Mouse (Mus musculus): ENCODE data around the gene Nisch.

Gene Nisch

DNA sequence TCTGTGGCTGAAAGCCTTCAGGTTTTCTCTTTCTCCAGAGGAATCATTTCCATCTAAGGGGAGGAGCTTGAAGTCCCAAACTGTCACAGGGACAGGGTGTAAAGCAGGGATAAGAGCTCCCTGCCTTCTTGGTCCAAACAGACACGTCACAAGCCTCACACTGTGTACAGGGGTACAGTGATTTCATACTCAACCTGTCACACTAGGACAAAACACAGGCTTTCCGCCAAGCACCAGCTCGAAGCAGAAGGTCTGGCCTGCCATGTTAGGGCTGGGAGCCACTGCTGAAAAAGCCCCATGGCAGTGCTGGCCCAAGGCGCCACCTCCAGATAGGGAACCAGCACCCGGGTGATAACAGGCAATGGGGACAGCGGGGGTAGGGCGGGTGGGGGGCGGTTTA lies 52.7 kb downstream of the Nisch start:
- no peak for DNase-seq (ENCODE audit: low read depth, low spot score)

DNA sequence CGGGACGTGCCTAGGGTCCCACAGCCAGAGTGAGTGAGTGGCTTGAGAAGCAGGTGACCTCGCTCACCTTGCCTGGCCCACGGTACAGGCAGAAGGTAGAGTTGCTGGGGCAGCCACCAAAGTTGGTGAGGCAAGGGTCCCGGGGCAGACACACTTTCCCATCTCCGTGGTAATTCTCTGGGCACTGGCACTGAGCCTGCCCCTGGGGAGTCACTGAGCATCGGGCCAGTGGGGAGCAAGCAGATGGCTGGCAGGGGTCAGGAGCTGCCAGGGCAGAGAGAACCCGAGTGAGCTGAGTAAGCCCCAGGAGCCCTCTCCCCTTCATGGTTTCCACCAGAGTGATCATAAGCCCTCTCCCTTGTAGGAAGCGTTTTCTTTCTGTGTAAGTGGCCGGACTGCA lies 55.1 kb downstream of the Nisch start:
- DNase-seq (ENCODE audit: low read depth, low spot score), result no peak

DNA sequence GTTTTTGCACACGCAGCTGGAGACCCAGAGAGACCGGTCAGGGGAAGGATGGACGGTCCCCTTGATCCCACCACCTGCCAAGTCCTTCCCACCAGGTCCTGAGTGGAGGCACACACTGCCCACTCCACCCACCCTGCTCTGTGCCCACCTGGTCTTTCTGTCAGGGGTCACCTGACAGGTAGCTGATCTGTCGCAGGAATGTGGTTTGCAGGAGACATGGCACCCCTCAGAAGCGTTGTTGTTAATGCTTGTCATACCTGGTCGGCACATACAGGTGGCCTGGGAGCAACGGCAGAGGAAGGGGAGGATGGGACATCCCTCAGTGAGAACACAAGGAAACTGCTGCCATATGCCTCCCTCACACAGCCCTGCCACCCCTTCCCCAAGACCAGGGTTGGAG lies 55.6 kb downstream of the Nisch start:
- no peak for DNase-seq (ENCODE audit: low read depth, low spot score)

DNA sequence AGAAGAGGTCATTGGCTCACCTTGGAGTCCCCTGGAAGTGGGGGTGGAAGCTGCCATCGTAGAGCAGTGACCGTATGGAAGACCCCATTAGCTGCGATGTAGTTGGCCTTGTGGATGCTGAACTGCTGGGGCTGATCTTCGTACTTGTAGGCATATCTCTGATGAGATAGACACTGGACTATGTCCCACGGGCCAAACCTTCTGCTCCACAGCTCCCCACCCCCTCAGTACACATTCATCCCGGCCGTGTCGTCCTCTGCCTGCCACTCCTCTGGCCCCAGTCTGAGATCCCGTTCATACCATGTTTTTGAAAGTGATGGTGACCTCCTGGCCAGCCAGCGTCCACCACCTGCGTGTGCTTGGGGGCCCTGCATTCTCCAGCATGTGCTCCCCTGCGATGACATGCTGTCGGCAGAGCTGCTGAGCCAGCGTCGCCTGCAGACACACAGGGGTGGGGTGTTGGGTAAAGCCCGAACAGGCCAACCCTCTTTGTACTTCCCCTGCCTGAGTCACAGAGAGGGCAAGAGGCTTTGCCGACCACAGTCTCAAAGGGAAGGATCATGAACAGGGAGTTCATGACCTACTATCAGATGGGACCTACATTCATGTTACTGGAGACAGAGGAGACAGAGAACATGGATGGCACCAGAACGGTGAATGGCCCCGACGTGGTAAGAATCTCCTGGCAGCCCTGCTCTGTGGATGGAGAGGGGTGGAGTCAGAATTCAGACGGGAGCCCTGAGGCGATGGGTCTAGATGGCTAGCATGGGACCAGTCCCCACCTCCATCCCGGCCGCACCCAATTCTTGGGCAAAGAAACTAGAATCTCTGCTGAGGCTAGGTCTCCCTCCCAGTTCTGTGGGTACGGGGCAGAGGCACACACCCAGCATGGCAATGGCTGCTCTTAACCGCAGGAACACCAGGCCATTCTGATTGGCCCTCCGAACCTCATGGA lies 56.3 kb downstream of the Nisch start:
- no peak for DNase-seq (ENCODE audit: low read depth, low spot score)

DNA sequence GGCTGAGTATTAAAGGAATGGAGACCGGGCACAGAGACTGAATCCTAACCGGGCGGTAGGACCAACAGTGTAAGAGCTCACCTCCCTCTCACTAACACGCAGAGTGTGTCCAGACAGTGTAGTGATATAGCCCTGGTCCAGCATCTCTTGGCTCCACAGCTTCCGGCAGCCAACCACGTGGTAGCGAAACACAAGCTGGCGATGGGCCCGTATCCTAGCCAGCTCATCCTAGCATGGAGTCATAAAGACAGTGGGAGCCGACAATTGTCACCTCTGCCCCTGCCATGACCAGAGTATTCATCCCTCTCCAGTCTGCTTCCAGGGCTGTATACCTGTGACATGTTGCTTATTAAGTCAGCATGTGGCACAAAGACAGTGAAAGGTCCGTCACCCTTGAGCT lies 71.1 kb downstream of the Nisch start:
- DNase-seq (ENCODE audit: low read depth, low spot score), result no peak

DNA sequence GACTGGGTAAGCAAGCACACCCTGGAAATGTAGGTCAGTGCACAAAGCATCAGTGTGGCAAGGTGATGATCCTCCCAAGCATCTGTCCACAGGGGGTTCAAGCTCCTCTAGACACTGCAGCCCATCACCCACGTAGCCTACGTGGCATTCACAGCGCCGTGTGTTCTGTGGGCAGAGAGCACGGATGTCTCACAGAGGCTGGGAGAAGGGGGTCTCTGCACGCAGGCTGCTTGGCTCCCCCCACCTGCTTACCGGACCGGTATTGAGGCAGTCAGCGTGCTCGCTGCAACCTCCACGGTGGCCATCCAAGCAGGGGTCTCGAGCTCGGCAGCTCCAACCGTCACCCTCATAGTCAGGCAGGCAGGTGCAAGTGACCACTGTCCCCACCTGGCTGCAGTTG lies 75.7 kb downstream of the Nisch start:
- no peak for DNase-seq (ENCODE audit: low read depth, low spot score)

DNA sequence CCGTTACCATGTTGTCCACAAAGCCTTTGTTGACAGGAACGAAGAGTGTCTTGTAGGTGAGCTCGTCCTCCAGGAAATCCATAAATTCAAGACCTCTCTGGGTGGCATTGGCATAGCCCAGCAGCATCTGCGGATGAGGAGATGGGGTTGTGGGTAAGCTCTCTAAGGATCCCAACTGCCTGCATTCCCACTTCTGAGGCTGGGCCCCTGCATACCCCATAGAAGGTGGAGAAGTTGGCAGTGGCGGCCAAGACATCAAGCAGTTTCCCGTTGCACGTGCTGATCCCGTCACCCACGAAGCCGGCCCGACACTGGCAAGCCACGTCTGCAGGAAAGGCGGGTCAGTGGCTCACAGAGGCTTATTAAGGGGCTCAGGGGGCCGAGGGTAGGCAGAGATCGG lies 76.6 kb downstream of the Nisch start:
- DNase-seq (ENCODE audit: low read depth, low spot score), result no peak

DNA sequence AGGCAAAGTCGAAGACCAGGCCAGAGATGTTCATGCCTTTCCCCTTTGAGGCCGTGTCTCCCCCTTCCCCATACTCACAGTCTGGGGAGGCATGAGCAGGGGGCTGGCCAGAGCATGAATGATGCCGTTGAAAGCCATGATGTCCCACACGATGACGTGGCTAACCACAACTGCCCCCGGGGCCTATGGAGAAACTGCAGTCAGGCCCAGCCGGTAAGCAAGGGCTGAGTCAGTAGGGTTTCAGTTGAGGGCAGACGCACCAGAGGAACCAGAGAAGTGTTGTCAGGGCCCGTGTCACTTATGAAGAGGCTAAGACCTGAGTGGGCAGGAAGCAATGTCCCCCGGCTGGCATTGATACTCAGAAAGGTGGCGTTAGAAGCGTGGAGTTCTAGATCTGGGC lies 77.1 kb downstream of the Nisch start:
- no peak for DNase-seq (ENCODE audit: low read depth, low spot score)

DNA sequence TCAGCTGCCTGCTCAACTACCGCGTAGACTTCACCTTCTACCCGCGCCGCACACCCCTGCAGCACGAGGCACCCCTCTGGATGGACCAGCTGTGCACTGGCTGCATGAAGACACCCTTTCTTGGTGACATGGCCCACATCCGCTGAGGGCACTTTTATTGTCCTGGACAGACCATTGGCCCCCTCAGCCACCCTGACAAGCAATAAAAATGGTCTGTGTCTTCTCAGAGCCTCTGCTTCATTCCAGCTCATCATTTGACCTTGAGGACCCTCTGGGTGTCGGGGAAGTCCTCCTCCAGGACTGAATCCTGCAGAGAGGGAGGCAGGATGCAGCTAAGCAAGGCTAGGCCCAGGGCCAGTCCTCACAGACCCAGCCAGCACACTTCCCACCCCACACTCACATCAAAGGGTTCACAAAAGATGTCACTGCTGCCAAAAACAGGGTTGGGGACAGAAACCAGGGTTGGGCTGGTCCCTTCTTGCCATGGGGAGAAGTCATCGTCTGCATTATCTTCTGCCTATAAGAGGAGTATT lies 77.8 kb downstream of the Nisch start:
- no peak for DNase-seq (ENCODE audit: low read depth, low spot score)

DNA sequence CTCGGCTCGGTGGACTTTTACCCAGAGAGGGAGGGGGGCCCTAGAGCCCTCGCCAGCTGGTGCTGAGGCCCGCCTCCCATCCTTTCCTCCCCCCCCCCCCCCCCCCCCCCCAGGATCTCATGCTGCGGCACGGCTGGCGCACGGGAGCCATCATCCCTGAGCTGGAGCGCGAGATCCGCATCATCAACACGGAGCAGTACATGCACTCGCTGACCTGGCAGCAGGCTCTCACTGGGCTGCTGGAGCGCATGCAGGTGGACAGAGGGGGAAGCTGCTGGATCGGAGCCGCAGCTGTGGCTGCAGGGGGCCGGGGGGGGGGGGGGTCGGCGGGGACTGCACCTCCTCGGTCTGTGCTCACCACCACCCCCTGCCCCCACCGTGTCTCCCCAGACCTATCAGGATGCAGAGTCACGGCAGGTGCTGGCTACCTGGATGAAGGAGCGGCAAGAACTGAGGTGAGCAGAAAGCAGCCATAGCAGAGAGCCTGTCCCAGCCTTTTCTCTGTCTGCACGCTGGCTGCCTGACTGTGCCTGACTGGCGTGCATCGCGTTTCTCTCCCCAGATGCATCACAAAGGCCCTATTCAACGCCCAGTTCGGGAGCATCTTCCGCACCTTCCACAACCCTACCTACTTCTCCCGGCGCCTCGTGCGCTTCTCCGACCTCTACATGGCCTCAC lies 78.4 kb downstream of the Nisch start:
- no peak for DNase-seq (ENCODE audit: low read depth, low spot score)

DNA sequence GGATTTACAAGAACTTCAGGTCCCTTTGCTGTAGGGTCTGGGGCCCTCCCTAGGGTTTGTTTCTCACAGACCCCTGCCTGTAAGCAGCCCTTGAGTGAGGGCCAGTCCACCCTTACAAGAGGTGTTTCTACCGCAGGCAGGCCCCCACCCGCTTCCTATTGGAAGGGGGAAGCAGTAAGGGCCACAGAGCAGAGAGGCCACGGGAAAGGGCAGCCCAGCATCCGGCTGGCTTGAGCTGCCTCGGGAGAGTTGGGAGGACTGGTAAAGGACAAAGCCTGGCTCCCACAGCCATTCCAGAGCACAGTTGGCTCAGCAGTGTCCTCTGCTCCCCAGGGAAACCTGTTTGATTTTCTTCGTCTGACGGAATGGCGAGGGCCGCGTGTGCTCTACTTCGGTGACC lies 79.0 kb downstream of the Nisch start:
- no peak for DNase-seq (ENCODE audit: low read depth, low spot score)

DNA sequence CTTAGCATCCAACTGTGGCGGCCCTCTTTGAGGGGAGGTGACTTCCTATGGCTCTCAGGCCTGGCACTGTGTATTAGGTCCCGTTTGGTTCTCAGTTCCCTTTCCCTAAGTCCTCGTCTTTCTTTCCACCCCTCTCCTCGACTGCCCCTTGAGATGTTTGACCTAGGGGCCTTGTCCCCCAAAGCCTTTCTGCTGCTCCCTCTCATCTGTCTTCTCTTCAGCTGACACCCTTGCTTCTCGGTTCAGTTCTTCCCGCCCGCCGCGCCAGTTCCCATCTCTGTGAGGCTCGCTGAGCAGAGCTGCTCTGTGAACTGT lies 79.5 kb downstream of the Nisch start:
- no peak for DNase-seq (ENCODE audit: low read depth, low spot score)

DNA sequence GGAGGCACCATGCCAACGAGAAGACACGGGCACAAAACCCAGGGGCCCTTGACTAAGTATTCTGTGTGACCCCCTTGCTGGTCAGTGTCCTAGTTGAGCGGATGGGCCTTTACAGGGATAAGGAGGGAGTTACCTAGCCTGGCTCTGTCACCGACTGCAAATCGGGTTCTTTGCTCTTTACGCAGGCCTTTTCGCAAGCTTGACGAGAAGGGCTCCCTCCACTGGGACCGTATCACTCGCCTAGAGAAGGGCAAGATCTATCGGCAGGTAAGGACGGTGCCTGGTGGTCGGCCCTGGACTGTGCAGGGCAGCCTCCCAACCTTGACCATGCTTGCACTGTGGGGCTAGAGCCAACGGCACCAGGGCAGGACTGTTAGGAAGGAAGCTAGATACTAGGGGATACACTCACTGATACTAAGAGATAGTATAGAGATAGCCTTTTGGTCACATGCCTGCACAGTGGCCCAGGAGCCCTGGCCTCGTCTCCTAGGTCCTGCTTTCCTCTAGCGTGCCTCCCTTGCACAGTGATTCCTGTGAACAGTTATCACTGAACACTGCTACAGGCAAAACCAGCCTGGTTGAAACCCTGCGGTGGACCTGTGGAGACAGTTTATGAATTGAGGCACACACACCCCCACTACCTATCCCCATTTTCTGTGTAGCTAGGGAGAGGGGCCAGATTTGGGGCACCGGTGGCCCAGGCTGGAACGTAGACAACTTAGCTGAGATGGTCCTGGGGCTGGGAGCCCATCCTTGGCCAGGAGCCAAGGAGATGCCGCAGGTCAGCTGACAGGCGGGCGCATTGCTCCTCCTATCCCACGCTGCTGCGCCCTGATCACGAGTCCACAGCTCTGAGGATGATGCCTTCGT lies 80.1 kb downstream of the Nisch start:
- no peak for DNase-seq (ENCODE audit: low read depth, low spot score)

DNA sequence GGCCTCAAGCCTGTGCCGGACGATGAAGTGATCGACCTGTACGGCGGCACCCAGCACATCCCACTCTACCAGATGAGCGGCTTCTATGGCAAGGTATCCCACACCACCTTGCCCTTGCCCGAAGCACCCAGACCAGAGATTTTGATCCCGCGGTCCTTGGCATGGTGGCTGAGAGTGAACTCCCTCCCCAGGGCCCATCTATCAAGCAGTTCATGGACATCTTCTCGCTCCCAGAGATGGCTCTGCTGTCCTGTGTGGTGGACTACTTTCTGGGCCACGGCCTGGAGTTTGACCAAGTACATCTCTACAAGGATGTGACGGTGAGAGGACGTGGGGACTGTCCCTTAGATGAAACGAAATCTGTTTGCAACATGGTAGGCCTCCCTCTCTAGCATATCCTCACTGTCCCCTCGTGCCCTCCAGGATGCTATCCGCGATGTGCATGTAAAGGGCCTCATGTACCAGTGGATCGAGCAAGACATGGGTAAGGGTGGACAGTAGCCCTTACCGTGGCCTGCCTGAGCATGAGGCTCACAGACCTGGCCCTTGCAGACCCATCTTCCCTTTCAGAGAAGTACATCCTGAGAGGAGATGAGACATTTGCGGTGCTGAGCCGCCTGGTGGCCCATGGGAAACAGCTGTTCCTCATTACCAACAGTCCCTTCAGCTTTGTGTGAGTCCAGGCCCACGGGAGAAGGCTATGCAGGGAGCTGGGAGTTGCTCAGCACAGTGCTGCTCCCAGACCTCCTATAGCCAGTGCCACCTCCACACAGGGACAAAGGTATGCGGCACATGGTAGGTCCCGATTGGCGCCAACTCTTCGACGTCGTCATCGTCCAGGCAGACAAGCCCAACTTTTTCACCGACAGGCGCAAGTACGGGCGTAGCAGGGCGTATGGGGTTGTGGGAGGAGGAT lies 81.0 kb downstream of the Nisch start:
- no peak for DNase-seq (ENCODE audit: low read depth, low spot score)

DNA sequence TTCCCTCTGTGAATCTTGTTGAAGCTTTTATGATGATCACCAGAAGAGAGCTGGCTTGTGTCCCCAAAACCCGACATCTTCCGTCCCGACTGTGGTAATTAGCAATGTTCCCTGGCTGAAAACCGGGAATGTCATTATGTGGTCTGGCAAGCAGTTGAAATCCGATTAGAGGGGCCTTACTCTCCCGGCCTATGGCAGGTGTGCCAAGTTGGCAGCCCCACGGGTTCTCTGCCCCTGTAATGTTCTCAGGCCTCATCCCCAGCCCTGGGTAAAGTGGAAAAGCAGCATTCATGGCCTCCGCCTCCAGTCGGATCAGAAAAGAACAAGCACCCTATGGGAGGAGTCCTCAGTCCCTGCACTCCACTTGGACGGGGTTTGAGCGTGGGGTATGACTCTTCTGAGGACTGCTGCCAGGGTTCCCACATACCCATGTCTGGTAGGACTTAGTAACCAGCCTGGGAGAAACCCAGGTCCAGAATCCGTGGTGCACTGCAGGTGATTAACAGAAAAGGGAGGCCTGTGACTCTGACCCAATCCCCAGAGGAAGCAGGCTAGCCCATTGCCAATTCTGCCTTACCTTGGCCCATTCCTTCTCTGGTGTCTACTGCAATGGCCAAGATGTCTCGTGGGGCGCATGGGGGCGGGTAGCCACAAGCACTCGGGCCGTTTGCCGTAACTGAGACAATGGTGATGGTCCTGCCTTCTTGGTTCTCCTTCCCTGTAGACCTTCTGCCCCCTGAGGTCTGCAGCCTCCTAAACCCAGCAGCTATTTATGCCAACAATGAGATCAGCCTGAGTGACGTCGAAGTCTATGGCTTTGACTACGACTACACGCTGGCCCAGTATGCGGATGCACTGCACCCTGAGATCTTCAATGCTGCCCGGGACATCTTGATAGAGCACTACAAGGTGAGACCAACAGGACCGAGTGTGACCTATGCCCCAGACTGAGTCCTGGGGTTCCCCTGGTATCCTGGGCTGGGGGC lies 82.4 kb downstream of the Nisch start:
- DNase-seq (ENCODE audit: low read depth, low spot score), result no peak

DNA sequence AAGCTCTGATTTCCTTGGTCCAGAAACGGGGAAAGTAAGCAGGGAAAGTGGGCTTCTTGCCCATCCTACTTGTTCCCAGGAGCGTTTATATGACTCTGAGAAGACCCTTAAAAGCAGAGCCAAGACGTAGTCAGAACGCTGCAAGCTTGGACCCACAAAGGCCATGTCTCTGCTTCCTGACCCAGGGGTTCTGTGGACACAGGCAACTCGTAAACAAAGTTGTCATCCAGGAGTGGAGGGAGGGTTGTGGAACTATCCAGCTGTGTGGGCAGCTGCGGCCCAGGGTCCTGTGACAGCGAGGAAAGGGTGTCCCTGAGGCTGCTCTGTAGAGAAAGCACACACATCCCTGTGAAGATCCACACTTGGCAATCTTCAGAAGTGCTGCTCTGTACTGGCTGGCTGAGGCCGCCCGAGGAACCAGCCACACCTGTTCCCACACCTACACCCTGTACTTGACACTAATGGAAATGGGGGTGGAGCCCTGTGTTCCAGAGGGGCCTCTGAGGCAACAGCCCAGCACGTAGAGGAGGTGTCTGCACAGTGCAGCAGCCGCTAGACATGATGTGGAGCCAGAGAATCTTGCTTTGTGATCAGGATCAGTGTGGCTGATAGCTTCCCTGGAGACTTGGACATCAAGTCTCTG lies 83.6 kb downstream of the Nisch start:
- DNase-seq (ENCODE audit: low read depth, low spot score), result no peak

DNA sequence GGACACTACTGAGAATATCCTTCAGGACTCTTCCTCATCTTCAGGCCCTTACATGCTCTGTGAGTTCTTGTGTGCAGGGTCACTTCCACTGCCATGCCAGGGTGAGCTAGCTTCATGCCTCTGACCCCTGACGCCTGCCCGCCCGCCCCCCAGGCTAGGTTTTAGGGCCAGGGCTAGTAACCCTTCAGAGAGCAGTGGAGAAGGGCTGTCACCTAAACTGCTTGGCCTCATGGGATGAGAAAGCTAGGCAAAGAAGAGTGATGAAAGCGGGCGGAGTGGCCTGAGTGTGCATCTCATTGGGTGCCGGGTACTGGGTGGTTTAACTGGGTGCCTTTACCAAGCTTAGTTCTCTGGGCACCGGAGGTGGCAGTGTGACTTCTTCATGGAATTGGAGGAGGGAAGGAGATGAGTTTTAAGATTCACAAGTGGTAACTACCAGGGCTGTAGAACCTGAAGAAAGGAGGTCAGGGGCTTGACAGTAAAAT lies 84.2 kb downstream of the Nisch start:
- no peak for DNase-seq (ENCODE audit: low read depth, low spot score)

DNA sequence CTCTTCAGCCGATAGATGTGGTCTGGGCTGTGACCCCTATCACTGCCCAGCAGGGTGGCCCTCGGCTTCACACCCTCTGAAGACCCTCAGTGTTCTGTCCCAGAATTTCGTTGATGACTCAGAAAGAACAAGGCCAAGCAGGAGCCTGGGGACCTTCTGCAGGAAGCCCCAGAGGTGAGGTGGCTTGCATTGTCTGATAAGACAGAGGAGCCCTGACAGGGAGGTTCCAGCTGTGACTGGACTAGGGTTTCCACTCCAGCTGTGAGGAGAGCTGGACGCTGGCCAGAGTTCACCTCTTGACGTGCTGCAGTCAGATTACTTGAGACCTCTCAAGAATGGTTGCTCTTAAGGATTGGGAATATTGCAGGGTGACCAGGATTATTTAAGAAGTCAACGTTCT lies 84.7 kb downstream of the Nisch start:
- no peak for DNase-seq (ENCODE audit: low read depth, low spot score)

DNA sequence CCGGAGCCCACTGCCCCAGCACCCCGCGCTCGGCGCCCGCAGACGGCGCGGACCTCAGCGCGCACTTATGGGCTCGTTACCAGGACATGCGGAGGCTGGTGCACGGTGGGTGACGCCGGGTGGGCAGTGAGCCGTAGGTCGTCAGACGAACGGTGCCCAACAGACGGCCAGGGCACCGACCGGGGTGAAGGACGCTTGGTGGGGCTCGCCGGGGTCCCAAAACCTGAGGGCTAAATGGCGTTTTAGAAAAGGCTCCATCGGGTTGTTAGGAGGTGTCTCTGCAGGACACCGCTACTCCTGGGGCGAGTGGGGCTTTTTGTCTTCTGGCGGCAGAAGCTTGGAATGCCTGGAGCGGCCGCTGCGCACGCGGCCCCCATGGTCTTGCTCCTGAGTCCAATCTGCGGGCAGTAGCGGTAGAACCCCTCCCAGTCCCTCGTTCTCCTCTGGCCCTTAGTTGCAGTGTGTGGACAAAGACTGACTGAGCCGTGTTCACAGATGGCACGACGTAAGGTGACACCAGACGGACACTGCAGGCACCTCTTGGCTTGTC lies 85.4 kb downstream of the Nisch start:
- peak; percentile 18 for DNase-seq (ENCODE audit: low read depth, low spot score)
